Mouse (Mus musculus) lung, adult 2 months (tissue): ENCODE measurements around the gene Pomgnt2. TPM values are rescaled to one million over a fixed set of nuclear protein-coding genes. Genes with fewer than 3 reads are reported as not detected.

Experiments used
- DNase-seq: peaks from one replicate; pipeline ENCODE4 v3.0.0; 2022
- H3K4me1 ChIP-seq: fragments of 200-500 bp; 2 replicates; pipeline ENCODE4 v1.6.1; 2011; ENCODE audit warnings: low read length; ENCODE audit not compliant: control insufficient read depth, insufficient read depth
- H3K4me3 ChIP-seq: fragments of 200-500 bp; replicated peaks from 2 replicates; pipeline ENCODE3; 2011; ENCODE audit warnings: low read depth, mild to moderate bottlenecking, control low read depth, low read length; ENCODE audit errors: extremely low read depth
- CTCF ChIP-seq: fragments of 200-500 bp; IDR thresholded peaks from 2 replicates; pipeline ENCODE4 v1.5.1; 2011; ENCODE audit warnings: mild to moderate bottlenecking, low read length, control low read depth; ENCODE audit not compliant: insufficient read depth
- POLR2A ChIP-seq: fragments of 200-500 bp; IDR thresholded peaks from 2 replicates; pipeline ENCODE4 v1.6.1; 2011; ENCODE audit warnings: low read depth, mild to moderate bottlenecking, control low read depth, low read length, borderline replicate concordance; ENCODE audit errors: extremely low read depth
- WGBS: fragments of 180-500 bp; shearing (Covaris S2); methylation state at CpG from one replicate; pipeline ENCODE4 v1.1.7; 2018; 5-methylcytosine and 5-hydroxymethylcytosine counted together
- polyA plus RNA-seq: library from polyadenylated mRNA; depleted of rRNA; stranded (reverse); fragments of >200 nt; gene quantifications from 2 replicates; pipeline ENCODE4 v1.2.3, GENCODE M21; 2012

Gene Pomgnt2
- polyA plus RNA-seq, 1 experiment, result 14.8 TPM

DNA sequence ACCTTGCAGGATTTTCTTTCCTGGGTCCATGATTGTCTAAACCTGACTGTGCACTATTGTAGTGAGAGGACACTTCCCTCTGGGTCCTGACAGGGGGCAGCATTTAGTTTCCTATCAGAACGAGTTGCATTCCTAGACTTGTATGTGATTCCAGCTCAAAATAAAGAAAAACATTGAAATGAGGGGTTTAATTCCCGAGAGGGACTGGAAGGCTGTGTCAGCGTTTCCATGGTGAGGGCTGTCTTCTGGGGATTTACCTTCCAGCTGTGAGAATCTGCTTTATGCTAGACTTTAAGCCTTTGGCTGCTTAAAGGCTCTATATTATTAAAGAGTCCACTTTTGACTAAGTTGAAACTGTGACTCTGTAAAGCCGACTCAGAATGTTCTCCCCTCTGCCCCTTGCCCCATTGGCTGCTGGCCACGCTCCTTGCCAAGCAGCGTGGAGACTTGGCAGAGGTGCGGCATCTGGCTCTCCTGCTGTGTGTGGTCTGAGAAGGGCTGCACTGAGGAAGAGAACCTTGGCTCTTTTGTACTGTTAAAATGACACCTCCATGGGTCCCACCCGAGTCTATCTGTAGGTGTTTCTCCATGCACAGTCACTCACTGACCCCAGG, 22.0 kb upstream of the Pomgnt2 start:
- DNase-seq, result peak; percentile 37
- 13% methylated on average over 8 of the region's 8 CpGs for WGBS
- no peak for TF ChIP-seq POLR2A
- TF ChIP-seq CTCF, result peak; percentile 42
- Histone ChIP-seq H3K4me3 (no peak overlapping the region), H3K4me1 (peaks cover 24% of the 10 kb centered on the region)

DNA sequence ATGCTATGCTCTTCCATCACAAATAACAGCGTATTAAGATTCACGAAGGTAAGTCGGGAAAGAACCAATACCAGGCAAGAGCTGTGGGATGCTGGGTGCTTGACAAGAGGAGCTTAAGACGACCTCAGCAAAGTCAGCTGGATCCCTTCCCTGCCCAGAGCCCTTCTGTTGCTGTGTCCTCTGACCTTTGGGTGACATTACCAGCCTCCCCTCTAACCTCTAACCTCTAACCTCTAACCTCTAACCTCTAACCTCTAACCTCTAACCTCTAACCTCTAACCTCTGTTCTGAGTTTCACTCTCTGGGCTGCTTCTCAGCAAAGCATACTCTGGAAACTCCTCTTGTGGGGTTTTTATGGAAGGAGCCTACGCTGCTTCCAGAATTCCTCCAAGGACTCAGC, 21.2 kb upstream of the Pomgnt2 start:
- 83% methylated on average over 5 of the region's 5 CpGs for WGBS
- H3K4me3 ChIP-seq, result no peak overlapping the region
- no peak for DNase-seq
- peaks cover 16% of the 10 kb centered on the region for H3K4me1 ChIP-seq
- TF ChIP-seq POLR2A, result no peak
- TF ChIP-seq CTCF, result no peak

DNA sequence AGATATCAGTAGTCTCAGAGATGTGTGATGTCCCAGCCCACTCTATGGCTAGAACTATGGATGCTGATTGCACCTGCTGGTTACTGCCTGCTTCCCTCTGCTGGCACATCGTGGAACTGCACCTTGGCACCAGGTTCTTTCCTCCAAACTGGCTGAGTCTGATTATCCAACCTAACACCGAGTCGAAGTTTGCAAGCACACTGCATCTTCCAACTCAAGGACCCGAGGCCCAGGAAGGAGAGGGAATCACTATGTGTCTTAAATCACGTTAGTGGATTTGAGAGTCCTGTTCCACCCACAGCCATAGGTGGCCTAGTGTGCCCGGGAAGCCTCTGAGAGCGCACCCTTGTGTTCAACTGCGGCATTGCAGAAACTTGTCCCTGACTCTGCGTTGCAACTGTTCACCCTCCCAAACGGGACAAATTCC, 17.3 kb upstream of the Pomgnt2 start:
- DNase-seq, result peak; percentile 80
- H3K4me3 ChIP-seq, result no peak overlapping the region
- WGBS, result 6% methylated on average over 10 of the region's 10 CpGs
- H3K4me1 ChIP-seq, result peaks cover 6% of the 10 kb centered on the region
- TF ChIP-seq POLR2A (no peak), CTCF (peak; percentile 95)

DNA sequence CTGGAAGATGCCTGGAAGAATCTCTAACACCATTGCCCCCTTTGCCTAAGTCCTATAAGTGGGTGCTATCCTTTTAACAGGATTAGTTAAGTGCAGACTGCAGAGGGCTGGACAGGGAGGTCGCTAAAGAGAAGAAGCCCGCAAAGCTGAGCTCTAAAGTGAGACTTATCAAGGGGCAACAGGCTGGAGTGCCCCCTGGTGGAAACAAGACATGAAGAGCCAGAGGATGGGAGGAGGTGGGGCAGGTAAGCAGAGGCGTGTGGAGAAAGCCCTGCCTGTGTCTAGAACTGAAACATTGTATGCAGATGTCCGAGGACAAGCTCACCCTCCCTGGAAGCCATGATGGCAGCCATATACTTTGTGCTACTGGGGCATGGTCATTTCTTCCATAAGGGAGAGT, 16.7 kb upstream of the Pomgnt2 start:
- H3K4me3 ChIP-seq, result no peak overlapping the region
- 0 out of 2 replicates have a peak, but pooled peaks have one; percentile 7 for TF ChIP-seq CTCF
- no peak for TF ChIP-seq POLR2A
- DNase-seq, result no peak
- 60% methylated on average over 4 of the region's 4 CpGs for WGBS
- no peaks in the 10 kb centered on the region for H3K4me1 ChIP-seq

DNA sequence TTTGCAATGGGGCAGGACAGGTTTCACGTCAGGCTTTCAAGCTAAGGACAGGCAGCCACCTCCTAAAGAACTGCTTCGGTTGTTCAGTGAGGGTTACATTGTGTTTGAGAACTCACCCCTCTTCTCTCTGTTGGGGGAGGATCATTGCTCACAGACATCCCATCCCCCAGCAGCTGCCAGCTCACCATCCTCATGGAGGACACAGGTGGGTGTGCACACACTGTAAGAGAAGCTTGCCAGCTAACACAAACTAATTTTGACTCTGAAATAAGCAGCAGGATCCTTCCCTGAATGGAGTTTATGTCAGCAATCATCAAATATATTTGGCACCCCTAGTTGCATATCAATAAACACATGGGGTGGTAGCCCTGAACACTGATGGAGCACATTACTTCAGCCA, 15.9 kb upstream of the Pomgnt2 start:
- Histone ChIP-seq H3K4me1 (no peaks in the 10 kb centered on the region), H3K4me3 (no peak overlapping the region)
- DNase-seq, result no peak
- WGBS, result 75% methylated on average over 2 of the region's 2 CpGs
- TF ChIP-seq POLR2A (no peak), CTCF (no peak)

DNA sequence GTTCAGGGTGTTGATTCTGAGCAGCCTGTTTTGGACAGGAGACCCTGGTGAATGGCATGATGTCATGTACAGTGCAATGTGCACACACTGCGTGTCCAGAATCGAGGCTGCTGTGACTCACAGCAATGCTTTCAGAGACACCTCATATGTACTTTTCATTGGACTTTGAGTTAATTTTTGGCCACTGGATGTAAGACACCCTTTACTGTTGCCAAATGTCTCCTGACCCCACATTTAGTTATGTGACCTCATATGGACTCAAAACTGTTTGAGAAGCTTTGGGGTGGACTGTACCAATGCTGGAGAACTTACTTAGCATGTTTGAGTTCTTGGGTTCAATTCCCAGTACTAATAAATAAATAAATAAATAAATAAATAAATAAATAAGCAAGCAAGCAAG, 13.8 kb upstream of the Pomgnt2 start:
- no peak for DNase-seq
- TF ChIP-seq CTCF (no peak), POLR2A (no peak)
- H3K4me3 ChIP-seq, result no peak overlapping the region
- WGBS, result 61% methylated on average over 2 of the region's 2 CpGs
- no peaks in the 10 kb centered on the region for H3K4me1 ChIP-seq

DNA sequence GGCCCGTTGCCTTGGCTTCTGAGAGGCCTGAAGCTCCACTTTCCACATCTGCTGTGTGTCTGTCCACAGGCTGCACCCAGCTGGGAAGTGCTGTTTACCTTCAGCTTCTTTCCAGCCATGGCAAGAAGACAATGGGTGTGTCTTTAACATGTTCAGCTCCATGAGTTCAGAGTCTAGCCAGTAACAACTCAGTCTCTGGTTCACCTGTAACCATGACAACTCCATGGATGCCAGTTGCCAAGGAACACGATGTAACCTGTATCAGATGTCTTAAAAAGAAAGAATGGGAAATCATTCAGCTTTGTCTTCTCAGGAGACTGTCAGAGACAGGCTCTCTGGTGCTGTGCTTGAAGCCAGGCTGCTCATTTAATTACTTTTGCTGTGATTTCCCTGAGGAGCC, 12.0 kb upstream of the Pomgnt2 start:
- no peaks in the 10 kb centered on the region for H3K4me1 ChIP-seq
- DNase-seq, result no peak
- 39% methylated on average over 2 of the region's 2 CpGs for WGBS
- no peak overlapping the region for H3K4me3 ChIP-seq
- TF ChIP-seq POLR2A (no peak), CTCF (no peak)

DNA sequence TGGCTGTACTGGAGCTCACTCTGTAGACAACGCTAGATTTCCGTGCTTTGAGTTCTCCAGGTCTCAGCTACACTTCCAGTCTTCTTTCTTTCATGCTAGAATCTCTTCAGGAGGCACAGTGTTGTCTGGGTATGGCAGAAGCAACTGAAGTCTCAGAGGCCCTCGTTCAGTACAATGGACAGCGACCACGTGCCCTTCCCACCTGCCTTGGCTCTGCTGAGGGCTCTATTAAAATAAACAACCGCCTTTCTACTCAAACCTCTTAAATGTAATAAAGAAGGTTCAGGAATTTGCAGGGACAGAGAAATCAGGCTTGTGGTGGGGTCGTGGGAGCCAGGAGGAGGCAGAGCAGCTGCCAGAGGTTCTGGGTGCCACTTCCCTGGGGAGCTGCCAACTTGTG, 9.7 kb upstream of the Pomgnt2 start:
- Histone ChIP-seq H3K4me3 (no peak overlapping the region), H3K4me1 (no peaks in the 10 kb centered on the region)
- no peak for DNase-seq
- no peak for TF ChIP-seq POLR2A
- TF ChIP-seq CTCF, result no peak
- WGBS, result 3% methylated on average over 7 of the region's 7 CpGs

DNA sequence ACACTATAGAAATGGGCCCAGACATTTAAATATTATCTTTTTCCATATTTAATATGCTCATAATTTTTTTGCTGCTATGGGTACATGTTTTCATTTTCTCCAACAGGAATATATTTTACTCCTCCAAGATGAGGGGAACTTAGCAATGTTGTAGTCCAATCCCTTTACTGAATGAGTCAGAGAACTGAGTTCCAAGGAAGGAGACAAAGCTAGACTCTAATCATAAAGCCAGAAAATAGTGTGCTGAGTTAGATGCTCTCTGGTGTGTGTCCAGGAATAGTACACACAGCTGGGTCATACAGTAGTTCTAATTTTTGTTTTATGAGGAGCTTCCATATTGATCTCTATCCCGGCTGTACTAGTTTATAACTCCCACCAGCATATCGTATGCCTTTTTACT, 9.3 kb upstream of the Pomgnt2 start:
- 91% methylated on average over 2 of the region's 2 CpGs for WGBS
- H3K4me3 ChIP-seq, result no peak overlapping the region
- no peak for TF ChIP-seq POLR2A
- TF ChIP-seq CTCF, result no peak
- no peak for DNase-seq
- no peaks in the 10 kb centered on the region for H3K4me1 ChIP-seq

DNA sequence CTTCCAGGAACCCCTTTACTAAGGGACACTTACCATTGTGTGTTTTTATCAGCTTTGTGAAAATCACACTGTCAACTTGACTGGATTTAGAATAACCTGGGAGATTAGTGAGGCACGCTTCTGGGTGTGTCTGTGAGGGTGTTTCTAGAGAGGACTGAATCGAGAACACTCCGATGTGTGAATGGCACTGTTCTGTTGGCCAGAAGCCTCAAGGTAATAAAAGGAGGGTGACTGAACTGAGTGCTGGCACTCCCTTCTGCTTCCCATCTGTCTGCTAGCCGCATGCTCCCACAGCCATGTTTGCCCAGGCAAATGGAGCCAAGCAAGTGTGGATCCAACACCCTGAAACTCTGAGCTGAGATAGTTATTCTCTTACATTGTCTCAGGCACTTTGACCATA, 1.1 kb upstream of the Pomgnt2 start:
- Histone ChIP-seq H3K4me3 (no peak overlapping the region), H3K4me1 (peaks cover 5% of the 10 kb centered on the region; the same call in 1 of the 2 replicates)
- WGBS, result 71% methylated on average over 4 of the region's 4 CpGs
- no peak for DNase-seq
- TF ChIP-seq CTCF, result no peak
